Comparison of ENCODE assay signal across 11 mouse cellular contexts in genomic region chr14:12299171-12299570, GRCm38 (mm10). TPM values are rescaled to one million over a fixed set of nuclear protein-coding genes. Genes with fewer than 3 reads are reported as not detected.
"Had no signal": no experiment of that assay in that cellular context is flagged by ENCODE, and none has a peak within 500 bp of the region (broad histone marks: within the 10 kb centered on the region; RNA-seq: fewer than 3 reads in every experiment).

No protein-coding gene starts in this region.

- DNase-seq: lung, adult 18-20 months; lung, embryonic 14.5 days; lung, postnatal 10 days; lung, postnatal 4 days; right cerebral cortex, adult 18-20 months; right cerebral cortex, postnatal 25 days; thymus, adult 2 months; thymus, postnatal 25 days; thymus, postnatal 4 days had no signal

RNA-seq across cellular contexts. Expression of gene Gm49355, which starts 15.4 kb away (rescaled TPM):
- total RNA-seq: megakaryocyte, adult 5-6 weeks; megakaryocyte-erythroid progenitor cell, adult 5-6 weeks had no signal

RNA-seq across cellular contexts. Expression of gene Fezf2, which starts 48.8 kb away (rescaled TPM):
- total RNA-seq: megakaryocyte, adult 5-6 weeks; megakaryocyte-erythroid progenitor cell, adult 5-6 weeks had no signal
